Mouse (Mus musculus): ENCODE measurements around the gene A930033H14Rik. TPM values are rescaled to one million over a fixed set of nuclear protein-coding genes. Genes with fewer than 3 reads are reported as not detected.
A peak's percentile ranks its signal among the peaks of the same experiment; 100 is the strongest.

The A930033H14Rik gene
- total RNA-seq, 2 experiments from 2014 or later = 6.2 to 8.3 TPM

DNA sequence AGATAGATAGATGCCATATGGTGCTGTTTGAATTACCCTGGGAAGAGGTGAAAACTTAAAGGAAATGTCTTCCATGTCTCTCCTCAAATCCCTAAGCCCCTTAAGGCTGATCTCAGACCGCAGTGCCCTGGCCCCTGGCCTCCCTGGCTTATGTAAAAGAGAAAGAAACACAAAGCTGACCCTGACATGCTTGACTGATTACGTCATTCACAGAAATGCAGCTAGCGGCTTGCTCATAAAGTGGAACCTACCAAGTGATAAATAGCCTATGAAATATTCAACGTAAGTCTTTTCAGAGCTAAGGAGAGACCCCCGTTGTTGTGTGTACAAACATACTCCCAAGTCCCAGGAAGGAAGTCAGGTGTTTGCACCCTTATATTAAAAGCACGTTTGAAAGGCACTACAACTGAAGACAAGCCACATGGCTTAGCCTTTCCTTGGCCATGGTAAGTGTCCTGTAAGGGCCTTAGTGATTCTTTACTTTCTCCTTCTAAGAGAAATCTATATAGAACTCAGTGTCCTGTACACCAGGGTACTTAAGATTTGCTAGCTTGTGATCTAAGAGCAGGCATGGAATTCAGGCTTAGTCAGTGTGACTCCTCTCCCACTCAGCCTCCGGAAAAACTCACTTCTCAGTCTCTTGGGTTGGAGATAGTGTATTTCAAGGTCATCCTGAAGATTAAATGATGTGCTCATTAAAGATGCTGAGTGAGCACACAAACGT lies 8.1 kb downstream of the A930033H14Rik start:
- no peak for DNase-seq (ENCODE audit: low spot score in 2 of 2)

- DNase-seq (ENCODE audit: low spot score in 2 of 2) = no peak
Measured at GRCm38 (mm10) chr10:69193721-69194120, 19.2 kb downstream of the A930033H14Rik start.

DNA sequence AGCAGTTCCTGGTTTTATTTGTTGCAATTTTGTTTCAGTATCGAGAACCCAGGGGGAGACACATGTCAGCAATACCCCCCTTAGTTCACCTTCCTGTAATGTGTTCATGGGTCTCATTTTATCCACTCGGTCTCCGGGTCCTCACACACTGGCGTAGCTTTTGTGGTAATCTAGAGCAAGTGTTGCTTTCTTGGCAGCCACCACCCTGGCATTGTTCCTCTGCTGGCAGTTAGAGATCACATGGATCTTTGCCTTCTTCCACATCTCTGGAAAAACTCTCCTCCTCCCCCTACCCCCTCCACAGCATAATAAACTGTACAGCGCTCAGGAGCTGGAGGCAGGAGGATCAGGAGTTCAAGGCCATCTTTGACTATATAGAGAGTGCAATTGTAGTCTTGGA lies 20.6 kb downstream of the A930033H14Rik start:
- no peak for DNase-seq (ENCODE audit: low spot score in 2 of 2)

DNA sequence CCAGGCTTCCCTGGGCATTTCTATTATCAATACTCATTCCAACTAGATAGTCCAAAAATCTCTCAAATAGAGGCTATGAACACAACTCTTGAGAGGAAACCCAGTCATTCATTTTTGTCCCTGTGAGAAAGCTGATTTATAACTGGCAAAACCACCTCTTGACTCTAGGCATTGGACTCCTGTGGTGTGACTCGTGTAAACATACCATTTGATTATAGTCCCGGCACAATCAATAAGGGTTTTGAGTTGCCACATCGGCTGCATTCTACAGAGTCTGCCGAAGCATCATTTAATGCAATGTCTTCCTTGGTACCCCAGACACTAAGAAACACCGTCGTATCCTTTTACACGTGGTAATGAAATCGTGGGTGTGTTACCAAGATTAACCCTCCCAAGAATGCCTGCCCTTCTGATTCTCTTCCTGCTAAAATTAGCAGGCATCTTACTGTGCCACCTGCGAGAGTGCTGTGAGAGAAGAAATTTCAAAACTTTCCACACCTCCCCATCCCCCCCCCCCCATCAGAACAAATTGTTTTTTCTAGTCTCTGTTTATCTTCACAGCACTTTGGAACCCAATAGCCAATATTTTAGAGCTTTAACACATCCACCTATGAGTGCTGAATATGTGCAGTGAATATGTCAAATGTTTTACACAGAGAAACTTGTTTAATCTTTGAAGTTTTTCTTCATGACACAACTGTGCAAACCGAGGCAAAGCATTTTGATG lies 22.3 kb downstream of the A930033H14Rik start:
- no peak for DNase-seq (ENCODE audit: low spot score in 2 of 2)

DNA sequence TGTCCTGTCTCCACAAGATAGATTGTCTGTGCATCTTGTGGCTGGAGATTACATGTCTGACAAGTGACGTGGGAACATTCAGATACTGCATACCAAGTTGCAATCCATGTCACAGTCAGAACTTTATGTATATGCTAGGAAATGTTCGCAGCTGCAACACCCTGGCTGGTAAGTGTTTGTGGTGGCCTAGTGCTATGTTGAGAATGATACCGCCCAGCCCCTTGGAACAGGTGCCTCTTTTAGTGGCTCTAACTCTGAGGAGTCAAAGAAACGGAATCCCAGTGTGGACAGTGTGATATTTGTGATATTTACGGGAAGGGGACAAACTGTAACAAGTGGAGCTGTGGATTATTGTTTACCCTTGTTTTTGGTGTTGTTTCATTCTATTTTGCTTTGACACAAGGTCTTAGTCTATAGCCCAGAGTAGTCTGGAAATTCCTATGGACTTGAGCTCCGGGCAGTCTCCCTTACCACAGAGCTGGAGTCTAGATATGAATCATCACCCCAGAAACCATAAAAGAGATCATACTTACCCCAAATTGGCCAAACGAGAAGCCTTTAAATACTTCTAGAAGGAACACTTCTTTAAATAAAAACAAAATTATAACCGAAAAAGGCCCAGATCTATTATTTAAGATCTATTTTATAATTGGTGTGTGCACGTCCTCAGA lies 25.0 kb downstream of the A930033H14Rik start:
- no peak for DNase-seq (ENCODE audit: low spot score in 2 of 2)

- peak; percentile 39 to 72 for DNase-seq (ENCODE audit: low spot score in 2 of 2)
Measured at GRCm38 (mm10) chr10:69185894-69186893, 26.7 kb downstream of the A930033H14Rik start.

- DNase-seq (ENCODE audit: low spot score in 2 of 2) = peak in 1 of 2 experiments; percentile 60
Measured at GRCm38 (mm10) chr10:69185431-69185830, 27.5 kb downstream of the A930033H14Rik start.

DNA sequence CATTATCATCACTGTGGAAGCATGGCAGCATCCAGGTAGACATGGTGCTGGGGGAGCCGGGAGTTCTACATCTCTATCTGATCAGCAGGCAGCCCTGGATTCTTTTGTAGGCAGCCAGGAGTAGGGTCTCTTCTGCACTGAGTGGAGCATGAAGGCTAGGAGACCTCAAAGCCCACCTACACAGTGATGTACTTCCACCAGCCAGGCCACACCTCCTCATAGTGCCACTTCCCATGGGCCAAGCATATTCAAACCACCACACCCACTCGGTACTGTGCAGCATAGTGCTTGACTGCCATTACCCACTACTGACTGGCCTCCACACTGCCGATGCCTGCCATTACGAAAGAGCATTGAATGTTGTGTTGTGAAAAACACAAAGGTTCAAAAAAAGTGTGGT lies 28.0 kb downstream of the A930033H14Rik start:
- DNase-seq (ENCODE audit: low spot score in 2 of 2) = no peak

DNA sequence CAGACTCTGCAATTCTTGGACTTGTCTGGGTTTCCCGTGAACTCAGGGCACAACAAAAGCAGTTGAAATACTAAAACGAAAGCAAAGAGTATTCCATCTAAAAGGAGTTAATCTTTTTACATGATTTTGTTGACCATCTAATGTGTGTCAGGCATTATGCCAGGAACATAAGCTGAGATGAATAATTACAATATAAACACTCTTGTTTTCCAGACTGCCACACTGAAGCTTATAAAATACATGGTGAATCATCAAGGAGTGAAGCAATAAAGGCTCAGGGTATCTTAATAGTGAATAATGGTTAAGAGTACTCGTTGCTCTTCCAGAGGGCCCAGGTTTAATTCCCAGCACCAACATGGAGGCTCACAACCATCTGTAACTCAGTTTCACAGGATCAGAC lies 31.9 kb downstream of the A930033H14Rik start:
- no peak for DNase-seq (ENCODE audit: low spot score in 2 of 2)

GRCm38 (mm10) chr10:69179341-69179740 lies 33.6 kb downstream of the A930033H14Rik start:
- DNase-seq (ENCODE audit: low spot score in 2 of 2) = no peak

DNA sequence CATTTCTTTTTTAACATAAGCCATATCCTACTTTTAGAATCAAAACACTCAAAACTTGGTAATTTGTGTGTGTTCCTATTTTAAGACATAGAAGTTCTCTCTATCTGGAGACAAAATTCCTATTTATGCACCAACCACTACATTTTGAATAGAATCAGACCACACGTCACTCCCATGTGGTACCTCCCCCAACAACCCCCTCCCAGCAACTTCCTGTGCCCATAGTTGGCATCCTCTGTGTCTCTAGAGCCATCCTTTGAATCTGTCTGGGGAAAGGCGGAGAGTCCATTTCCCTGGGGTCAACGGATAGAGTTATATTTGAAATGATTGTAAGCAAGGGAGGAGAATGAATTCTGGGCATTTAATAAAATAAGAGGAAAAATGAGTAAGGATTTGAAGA lies 36.8 kb downstream of the A930033H14Rik start:
- no peak for DNase-seq (ENCODE audit: low spot score in 2 of 2)

DNA sequence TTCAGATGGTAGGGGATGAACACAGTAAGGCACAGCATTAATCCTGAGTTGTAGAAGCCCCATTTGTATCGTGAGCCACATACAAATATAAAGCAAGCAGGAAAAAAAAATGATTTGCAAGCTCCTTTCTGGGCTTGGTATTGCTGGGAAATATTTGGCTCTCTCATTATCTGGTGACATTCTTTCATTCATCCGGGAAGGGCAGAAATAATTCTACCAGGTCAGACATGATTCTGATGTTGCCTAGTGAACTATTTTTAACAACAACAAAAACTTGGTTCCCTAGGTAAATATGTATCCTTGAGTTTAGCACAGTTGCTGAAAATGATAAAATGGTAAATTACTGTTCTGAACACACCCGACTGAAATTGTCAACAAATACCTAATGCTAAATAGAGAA lies 40.5 kb downstream of the A930033H14Rik start:
- DNase-seq (ENCODE audit: low spot score in 2 of 2) = no peak

- DNase-seq (ENCODE audit: low spot score in 2 of 2) = no peak
Measured at GRCm38 (mm10) chr10:69166514-69166913, 46.4 kb downstream of the A930033H14Rik start.

GRCm38 (mm10) chr10:69165847-69166246 lies 47.1 kb downstream of the A930033H14Rik start:
- DNase-seq (ENCODE audit: low spot score in 2 of 2) = no peak

GRCm38 (mm10) chr10:69165125-69165524 lies 47.8 kb downstream of the A930033H14Rik start:
- no peak for DNase-seq (ENCODE audit: low spot score in 2 of 2)

DNA sequence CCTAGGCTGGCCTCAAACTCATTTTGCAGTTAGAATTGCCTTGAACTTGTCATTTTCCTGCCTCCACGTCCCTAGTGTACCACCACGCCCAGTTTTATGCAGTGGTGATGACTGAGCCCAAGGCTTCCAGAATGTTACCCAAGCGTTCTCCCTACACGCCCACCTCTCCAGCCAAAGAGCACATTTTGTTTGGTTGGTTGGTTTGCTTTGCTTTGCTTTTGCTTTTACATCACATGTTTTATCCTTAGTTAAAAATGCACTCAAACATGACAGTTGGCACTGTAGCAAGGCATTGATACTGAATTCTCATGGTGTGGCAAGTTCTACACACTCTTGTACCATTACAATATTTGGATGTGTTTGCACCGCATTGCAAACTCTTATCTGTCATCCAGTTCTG lies 49.7 kb downstream of the A930033H14Rik start:
- DNase-seq (ENCODE audit: low spot score in 2 of 2) = no peak

- no peak for DNase-seq (ENCODE audit: low spot score in 2 of 2)
Measured at GRCm38 (mm10) chr10:69162577-69162976, 50.3 kb downstream of the A930033H14Rik start.

DNA sequence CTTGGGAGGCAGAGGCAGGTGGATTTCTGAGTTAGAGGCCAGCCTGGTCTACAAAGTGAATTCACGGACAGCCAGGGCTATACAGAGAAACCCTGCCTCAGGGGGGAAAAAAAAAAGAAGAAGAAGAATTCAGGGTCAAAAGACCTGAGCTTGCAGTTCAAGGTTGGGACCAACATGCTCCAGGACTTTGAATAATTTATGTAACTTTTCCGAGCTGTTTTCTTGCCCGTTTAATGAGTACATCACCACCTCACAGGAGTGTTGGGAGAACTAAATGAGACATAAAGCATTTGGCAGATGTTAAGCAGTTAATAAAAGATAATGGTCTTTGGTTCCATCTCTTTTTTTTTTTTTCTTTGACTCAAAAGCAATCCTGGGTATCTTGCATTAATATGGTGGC lies 51.4 kb downstream of the A930033H14Rik start:
- DNase-seq (ENCODE audit: low spot score in 2 of 2) = no peak

DNA sequence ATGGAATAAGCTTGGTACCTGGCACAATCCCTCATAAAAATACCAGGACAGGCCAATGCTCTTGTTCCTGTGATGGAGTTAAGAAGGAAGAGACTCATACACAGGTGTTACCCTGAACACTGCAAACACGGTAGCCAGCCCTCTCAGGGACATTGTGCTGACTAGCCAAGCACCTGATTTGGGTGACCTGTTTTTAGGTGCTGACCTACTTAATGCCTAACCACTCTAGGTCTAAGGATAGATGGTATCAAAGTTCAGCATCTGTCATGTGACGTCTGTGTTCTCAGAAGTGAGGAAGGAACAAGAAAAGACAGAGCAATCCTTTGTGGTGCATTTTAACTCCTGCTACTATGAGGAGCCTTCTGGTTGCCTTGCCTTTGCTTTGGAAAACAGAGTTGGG lies 52.0 kb downstream of the A930033H14Rik start:
- no peak for DNase-seq (ENCODE audit: low spot score in 2 of 2)
